Mouse (Mus musculus) neural tube, embryonic 15.5 days (tissue): Measurements from ENCODE around the gene Fam129c. TPM values are rescaled to one million over a fixed set of nuclear protein-coding genes. Genes with fewer than 3 reads are reported as not detected.

Experiments
- ATAC-seq: fragments of 200-750 bp; cut with Nextera tagmentation; 2 replicates; pipeline ENCODE4 v1.8.0; 2017; ENCODE audit warnings: mild to moderate bottlenecking, moderate TSS enrichment, moderate library complexity; ENCODE audit not compliant: low FRiP score
- H3K27ac ChIP-seq: fragments of 300-500 bp; sonication (generic); replicated peaks from 2 replicates; pipeline ENCODE4 v1.5.1; 2015; ENCODE audit warnings: mild to moderate bottlenecking, inconsistent platforms
- H3K27me3 ChIP-seq: fragments of 300-500 bp; sonication (generic); replicated peaks from 2 replicates; pipeline ENCODE4 v1.6.1; 2015; ENCODE audit warnings: inconsistent platforms
- H3K36me3 ChIP-seq: fragments of 300-500 bp; sonication (generic); 2 replicates; pipeline ENCODE4 v1.6.1; 2015; ENCODE audit warnings: inconsistent platforms
- H3K4me1 ChIP-seq: fragments of 300-500 bp; sonication (generic); 2 replicates; pipeline ENCODE4 v1.6.1; 2015; ENCODE audit warnings: inconsistent platforms
- H3K4me2 ChIP-seq: fragments of 300-500 bp; sonication (generic); 2 replicates; pipeline ENCODE4 v1.6.1; 2015; ENCODE audit warnings: inconsistent platforms, mild to moderate bottlenecking, moderate library complexity
- H3K4me3 ChIP-seq: fragments of 300-500 bp; sonication (generic); replicated peaks from 2 replicates; pipeline ENCODE4 v1.5.1; 2015; ENCODE audit warnings: mild to moderate bottlenecking, inconsistent platforms
- H3K9ac ChIP-seq: fragments of 300-500 bp; sonication (generic); replicated peaks from 2 replicates; pipeline ENCODE4 v1.6.1; 2015; ENCODE audit warnings: mild to moderate bottlenecking, inconsistent platforms
- H3K9me3 ChIP-seq: fragments of 300-500 bp; sonication (generic); replicated peaks from 2 replicates; pipeline ENCODE4 v1.6.1; 2016; ENCODE audit warnings: inconsistent platforms
- WGBS: fragments of 180-500 bp; shearing (Covaris S2); methylation state at CpG from one replicate; pipeline ENCODE4 v1.1.7; 2015; ENCODE audit warnings: mixed read lengths; 5-methylcytosine and 5-hydroxymethylcytosine counted together
- microRNA-seq: library from miRNA; unstranded; fragments of <30 nt; microRNA quantifications from one replicate; pipeline ENCODE4, GENCODE M21; 2017
- polyA plus RNA-seq: library from polyadenylated mRNA; unstranded; fragments of >200 nt; fragmentation: Nextera tagmentation; extraction: Ambion mirVana; gene quantifications from 2 replicates; pipeline ENCODE4 v1.2.1, GENCODE M21; 2015

The Fam129c gene
- polyA plus RNA-seq, 1 experiment from 2014 or later: 10.2 TPM

DNA sequence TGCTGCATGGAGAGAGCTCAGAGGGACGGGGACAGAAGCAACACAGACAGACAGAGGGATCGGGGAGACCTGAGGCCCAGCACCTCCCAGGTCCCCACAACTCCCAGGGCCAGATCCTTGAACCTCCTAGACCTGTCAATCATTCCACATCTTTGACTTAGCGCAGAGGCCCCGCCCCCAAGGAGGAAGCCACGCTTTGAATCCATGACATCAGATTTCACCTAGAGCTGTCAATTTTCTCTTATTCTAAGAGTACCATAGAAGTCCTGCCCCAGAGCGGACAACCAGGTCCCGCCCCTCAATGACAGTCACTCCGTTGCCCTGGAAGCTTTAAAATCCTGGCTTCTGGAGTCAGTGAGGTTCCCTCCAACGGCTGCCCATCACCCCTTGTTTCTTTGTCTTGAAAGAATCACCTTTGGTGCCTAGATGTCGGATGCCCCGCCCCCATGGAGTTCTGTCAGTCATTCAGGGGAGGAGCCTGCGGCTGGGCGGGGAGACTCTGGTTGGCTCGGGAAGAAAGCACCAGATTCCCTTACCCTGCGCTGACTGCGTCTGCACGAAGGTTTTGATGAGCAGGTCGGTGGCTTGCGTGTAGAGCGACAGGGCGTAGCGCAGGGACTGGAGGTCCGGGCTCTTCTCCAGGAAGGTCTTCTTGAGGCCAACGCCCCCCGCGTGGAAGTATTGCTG, 36.7 kb downstream of the Fam129c start:
- H3K27me3 ChIP-seq: peaks cover 32% of the 10 kb centered on the region
- H3K27ac ChIP-seq: peak overlapping the region; percentile 23; the same call in 1 of the 2 replicates
- 0 out of 2 replicates have a peak overlapping the region, but pooled peaks have one; percentile 20 for H3K9ac ChIP-seq
- 5% methylated on average over 26 of the region's 26 CpGs for WGBS
- H3K36me3 ChIP-seq: peaks cover 38% of the 10 kb centered on the region
- no peak overlapping the region for H3K4me3 ChIP-seq
- no peaks in the 10 kb centered on the region for H3K9me3 ChIP-seq
- peak overlapping the region; percentile 40 for H3K4me2 ChIP-seq
- ATAC-seq: 0 out of 2 replicates have a peak, but pooled peaks have one; percentile 22
- peaks cover 20% of the 10 kb centered on the region for H3K4me1 ChIP-seq

DNA sequence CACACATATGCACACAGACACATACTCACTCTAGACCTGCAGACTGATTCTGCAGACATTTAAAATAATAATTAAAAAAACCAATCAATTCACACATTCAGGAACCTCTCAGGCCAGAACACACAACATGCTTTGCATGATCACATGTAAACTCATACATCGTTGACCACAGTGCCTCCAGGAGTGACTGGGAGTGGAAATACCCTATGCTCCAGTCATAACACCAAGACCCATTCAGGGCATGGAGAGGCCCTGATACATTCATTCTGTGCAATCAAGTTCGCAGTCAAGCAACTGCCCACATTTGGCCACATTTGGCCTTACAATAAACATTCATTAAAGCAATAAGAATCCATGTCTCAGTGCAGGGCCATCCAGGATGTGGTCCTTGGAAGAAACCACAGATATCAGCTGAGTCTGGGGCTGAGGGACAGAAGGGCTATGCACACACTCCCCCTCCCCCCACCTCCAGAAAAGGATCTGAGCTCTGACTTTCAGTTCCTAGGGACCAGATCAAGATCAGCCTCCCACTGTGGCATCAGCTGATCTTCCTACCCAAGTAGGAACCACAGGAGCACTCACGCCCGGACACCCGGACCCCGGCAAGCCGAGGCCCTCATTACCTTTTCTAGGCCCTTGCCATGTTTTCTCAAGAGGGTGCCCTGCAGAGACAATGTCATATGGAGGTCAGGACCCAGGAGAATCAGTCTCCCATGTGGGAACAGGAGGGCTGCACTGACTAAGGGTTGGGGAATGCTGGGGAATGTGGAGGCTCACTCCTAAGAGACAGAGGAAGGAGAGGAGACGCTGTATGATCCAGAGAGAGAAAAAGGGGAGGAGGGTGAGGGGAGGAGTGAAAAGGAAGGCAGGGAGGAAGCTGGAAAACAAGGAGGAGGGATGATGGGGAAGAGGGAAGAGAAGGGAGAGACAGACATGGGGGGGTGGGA, 40.0 kb downstream of the Fam129c start:
- Histone ChIP-seq H3K9me3 (no peaks in the 10 kb centered on the region), H3K4me3 (no peak overlapping the region), H3K4me1 (peaks cover 7% of the 10 kb centered on the region; the same call in 1 of the 2 replicates), H3K9ac (no peak overlapping the region), H3K27ac (no peak overlapping the region), H3K36me3 (peaks cover 55% of the 10 kb centered on the region), H3K4me2 (no peak overlapping the region), H3K27me3 (peaks cover 26% of the 10 kb centered on the region)
- 77% methylated on average over 8 of the region's 8 CpGs for WGBS
- no peak for ATAC-seq

DNA sequence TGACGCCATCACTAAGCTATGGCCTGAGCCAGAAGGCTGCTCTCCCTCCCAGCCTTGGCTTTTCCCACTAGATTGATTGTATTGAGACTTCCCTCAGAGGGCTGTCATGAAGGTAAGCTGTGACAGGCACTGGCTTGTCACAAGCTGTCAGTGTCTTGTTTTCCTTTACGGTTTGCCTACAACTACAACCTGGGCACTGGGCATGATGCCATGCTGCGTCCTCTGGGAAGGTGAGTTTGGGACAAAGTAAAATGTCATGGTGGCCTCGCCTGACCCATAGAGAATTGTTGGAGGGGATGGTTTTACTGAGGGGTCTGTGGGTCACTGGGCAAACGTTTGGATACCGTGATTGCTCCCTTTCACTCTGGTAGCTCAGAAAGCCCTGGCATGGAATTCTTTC, 40.9 kb downstream of the Fam129c start:
- Histone ChIP-seq H3K9ac (no peak overlapping the region), H3K27me3 (peaks cover 22% of the 10 kb centered on the region), H3K4me2 (no peak overlapping the region), H3K4me3 (no peak overlapping the region), H3K36me3 (peaks cover 53% of the 10 kb centered on the region), H3K9me3 (no peaks in the 10 kb centered on the region), H3K27ac (no peak overlapping the region), H3K4me1 (peaks cover 7% of the 10 kb centered on the region; the same call in 1 of the 2 replicates)
- ATAC-seq: no peak
- 82% methylated on average over 6 of the region's 6 CpGs for WGBS

DNA sequence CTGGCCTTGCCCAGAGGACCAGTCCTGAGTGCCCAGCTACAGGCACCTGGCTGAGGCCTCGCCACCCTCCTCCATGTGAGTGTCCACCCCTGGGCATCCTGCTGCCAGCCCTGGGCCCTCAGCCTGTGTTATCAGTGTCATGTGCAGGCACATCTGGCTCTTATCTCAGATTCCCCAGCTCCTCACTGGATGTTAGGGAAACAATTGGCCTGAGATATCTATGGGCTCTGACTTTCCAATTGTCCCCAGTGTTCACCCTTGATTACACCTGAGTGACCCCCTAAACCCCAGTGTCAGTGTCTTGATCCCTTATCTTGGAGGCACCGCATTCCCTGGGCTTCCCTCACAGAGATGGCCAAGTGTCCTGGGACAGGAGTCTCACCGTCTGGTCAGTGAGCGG, 41.9 kb downstream of the Fam129c start:
- Histone ChIP-seq H3K27me3 (peaks cover 22% of the 10 kb centered on the region), H3K4me3 (no peak overlapping the region), H3K4me1 (peaks cover 4% of the 10 kb centered on the region; the same call in 1 of the 2 replicates), H3K9ac (no peak overlapping the region), H3K27ac (no peak overlapping the region), H3K36me3 (peaks cover 53% of the 10 kb centered on the region), H3K4me2 (no peak overlapping the region), H3K9me3 (no peaks in the 10 kb centered on the region)
- 93% methylated on average over 4 of the region's 4 CpGs for WGBS
- ATAC-seq: no peak

DNA sequence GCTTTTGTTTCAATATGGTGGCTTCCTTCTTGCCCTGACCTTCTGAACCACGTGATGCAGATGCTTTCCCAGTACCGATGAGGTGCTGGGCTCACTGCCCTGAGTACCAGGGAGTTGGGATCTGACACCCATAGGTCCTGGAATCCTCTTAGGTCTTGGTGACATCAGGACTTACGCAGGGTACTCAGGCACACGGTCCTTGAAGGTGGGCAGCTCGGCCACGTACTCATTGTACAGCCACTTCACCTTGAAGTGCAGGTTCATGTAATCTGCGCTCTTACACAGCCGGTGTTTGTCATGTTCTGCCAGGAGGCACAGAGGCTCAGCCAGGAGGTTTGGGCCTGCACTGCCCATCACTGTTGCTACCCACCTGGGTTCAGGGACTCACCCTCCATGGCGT, 48.1 kb downstream of the Fam129c start:
- no peak overlapping the region for H3K9ac ChIP-seq
- no peaks in the 10 kb centered on the region for H3K4me1 ChIP-seq
- H3K9me3 ChIP-seq: no peaks in the 10 kb centered on the region
- H3K4me3 ChIP-seq: no peak overlapping the region
- H3K36me3 ChIP-seq: peaks cover 78% of the 10 kb centered on the region
- H3K4me2 ChIP-seq: no peak overlapping the region
- H3K27ac ChIP-seq: no peak overlapping the region
- no peaks in the 10 kb centered on the region; the same call in 1 of the 2 replicates for H3K27me3 ChIP-seq
- WGBS: 81% methylated on average over 9 of the region's 9 CpGs
- ATAC-seq: no peak

DNA sequence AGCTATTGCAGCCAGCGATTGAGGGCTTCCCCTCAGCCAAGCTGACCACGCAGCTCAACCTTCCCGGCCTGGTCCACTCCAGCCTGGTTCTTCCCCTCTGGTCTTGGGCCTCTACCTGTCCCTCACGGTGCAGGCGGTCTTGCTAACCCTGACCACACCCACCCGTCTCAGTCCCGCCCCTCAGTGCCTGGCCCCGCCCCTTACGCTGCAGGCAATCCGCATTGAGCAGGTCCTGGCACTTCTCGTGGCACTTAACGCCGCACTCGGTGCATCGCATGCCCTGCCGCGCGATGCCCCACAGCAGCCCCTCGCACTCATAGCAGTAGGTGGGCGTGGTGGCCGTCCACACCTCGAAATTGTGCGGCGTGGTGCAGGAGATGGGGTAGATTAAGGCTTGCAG, 57.2 kb downstream of the Fam129c start:
- Histone ChIP-seq H3K27me3 (peaks cover 57% of the 10 kb centered on the region), H3K27ac (no peak overlapping the region), H3K36me3 (peaks cover 71% of the 10 kb centered on the region), H3K4me3 (0 out of 2 replicates have a peak overlapping the region, but pooled peaks have one; percentile 4), H3K4me1 (no peaks in the 10 kb centered on the region; the same call in 1 of the 2 replicates), H3K9ac (no peak overlapping the region), H3K4me2 (peak overlapping the region; percentile 9; the same call in 1 of the 2 replicates), H3K9me3 (no peaks in the 10 kb centered on the region)
- WGBS: 3% methylated on average over 24 of the region's 24 CpGs
- peak; percentile 26; the same call in 1 of the 2 replicates for ATAC-seq

Small RNA genes lying within 50 kb of the gene (microRNA-seq; reads per million reads assigned to microRNA genes)
- gene Mir6769b: 1.4 reads per million

Other genes with a start within 250 kb of the Fam129c start
- 121 and 122 TPM in 2 replicates for gene Use1, start 230.8 kb upstream of the Fam129c start, polyA plus RNA-seq
- gene Ocel1, start 226.3 kb upstream of the Fam129c start, polyA plus RNA-seq: 5.6 and 9.2 TPM in 2 replicates
- 28.6 and 34.9 TPM in 2 replicates for gene Nr2f6, start 215.7 kb upstream of the Fam129c start, polyA plus RNA-seq
- 7.0 and 9.8 TPM in 2 replicates for gene Ushbp1, start 201.8 kb upstream of the Fam129c start, polyA plus RNA-seq
- gene Babam1, start 200.8 kb upstream of the Fam129c start, polyA plus RNA-seq: 96.0 and 96.1 TPM in 2 replicates
- gene Ankle1, start 191.6 kb upstream of the Fam129c start, polyA plus RNA-seq: 7.0 and 16.4 TPM in 2 replicates
- 160 and 192 TPM in 2 replicates for gene Abhd8, start 134.0 kb upstream of the Fam129c start, polyA plus RNA-seq
- gene Mrpl34, start 132.7 kb upstream of the Fam129c start, polyA plus RNA-seq: 181 and 182 TPM in 2 replicates
- 223 and 252 TPM in 2 replicates for gene Dda1, start 128.4 kb upstream of the Fam129c start, polyA plus RNA-seq
- 5.7 and 6.8 TPM in 2 replicates for gene Ano8, start 111.7 kb upstream of the Fam129c start, polyA plus RNA-seq
- 15.4 and 17.1 TPM in 2 replicates for gene Gtpbp3, start 109.5 kb upstream of the Fam129c start, polyA plus RNA-seq
- gene Plvap, start 85.9 kb upstream of the Fam129c start, polyA plus RNA-seq: 9.5 and 21.1 TPM in 2 replicates
- gene Ccdc194, start 71.9 kb upstream of the Fam129c start, polyA plus RNA-seq: 0.13 TPM in 2 replicates
- gene Bst2, start 60.2 kb upstream of the Fam129c start, polyA plus RNA-seq: 16.1 and 35.7 TPM in 2 replicates
- 71.3 and 72.0 TPM in 2 replicates for gene Mvb12a, start 54.7 kb upstream of the Fam129c start, polyA plus RNA-seq
- 0.15 and 0.95 TPM in 2 replicates for gene Tmem221, start 38.8 kb upstream of the Fam129c start, polyA plus RNA-seq
- gene Nxnl1, start 31.0 kb upstream of the Fam129c start, polyA plus RNA-seq: 0.15 TPM in 1 of 2 replicates, not detected in the other
- gene Slc27a1, start 28.8 kb upstream of the Fam129c start, polyA plus RNA-seq: 83.0 and 85.9 TPM in 2 replicates
- 223 and 232 TPM in 2 replicates for gene Pgls, start 5.5 kb upstream of the Fam129c start, polyA plus RNA-seq
- 73.4 and 76.9 TPM in 2 replicates for gene Colgalt1, start 13.3 kb downstream of the Fam129c start, polyA plus RNA-seq
- gene Unc13a, start 74.1 kb downstream of the Fam129c start, polyA plus RNA-seq: 18.1 and 22.2 TPM in 2 replicates
- gene Jak3, start 78.6 kb downstream of the Fam129c start, polyA plus RNA-seq: 7.4 and 11.5 TPM in 2 replicates
- gene Insl3, start 91.6 kb downstream of the Fam129c start, polyA plus RNA-seq: 1.4 and 2.8 TPM in 2 replicates
- gene B3gnt3, start 104.1 kb downstream of the Fam129c start, polyA plus RNA-seq: 0.56 and 1.3 TPM in 2 replicates
- gene Fcho1, start 128.1 kb downstream of the Fam129c start, polyA plus RNA-seq: 81.2 and 85.0 TPM in 2 replicates